Mouse (Mus musculus) layer of hippocampus, adult 8-10 months (tissue): Measurements from ENCODE around the gene Zfp970. TPM values are rescaled to one million over a fixed set of nuclear protein-coding genes. Genes with fewer than 3 reads are reported as not detected.
A peak's percentile ranks its signal among the peaks of the same experiment; 100 is the strongest.
"Not testable (repeated sequence)": the region's sequence is repeated elsewhere in the genome, so short reads cannot be mapped to it uniquely, and the experiment has no call there.

Experiments used
- DNase-seq, 2 experiments: peaks; one replicate each; pipeline ENCODE4 v3.0.0; 2022; ENCODE audit warnings: low spot score in 2 of 2
- total RNA-seq, 4 experiments: library from RNA; stranded (reverse); gene quantifications; 2 replicates each; pipeline ENCODE4 v1.2.4; 2022

Zfp970 gene
- 10 to 100 TPM; 35.7 to 50.1 (median 43.8) TPM for total RNA-seq

DNA sequence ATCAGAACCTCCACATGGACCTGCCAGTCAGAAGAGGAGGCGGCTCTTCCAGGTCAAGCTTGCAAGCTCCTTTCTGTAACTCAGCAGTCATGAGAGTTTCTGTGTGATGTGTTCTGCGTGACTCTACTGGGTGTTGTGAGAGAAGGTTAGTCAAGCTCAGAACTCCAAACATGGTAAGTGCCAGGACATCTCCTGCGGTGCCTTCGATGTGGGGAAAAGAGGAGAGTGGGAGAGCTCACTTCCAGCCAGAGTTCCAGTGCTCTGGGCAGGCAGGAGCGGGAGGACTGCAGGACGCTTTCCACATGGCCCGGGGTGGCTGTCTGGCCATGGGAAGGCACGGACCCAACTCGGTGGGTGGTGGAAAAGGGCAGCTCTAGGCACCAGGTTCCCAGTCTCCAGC lies at the start of gene Zfp970:
Gene Zfp970 (plus strand): TSS at position 58 of the 400 bp plus-strand sequence.
- peak in 1 of 2 experiments; percentile 9 for DNase-seq

- DNase-seq: not testable (repeated sequence)
Measured at GRCm38 (mm10) chr2:177468222-177468621, 3.7 kb downstream of the Zfp970 start.

GRCm38 (mm10) chr2:177472261-177472660 lies 7.7 kb downstream of the Zfp970 start:
- DNase-seq: not testable (repeated sequence)

- not testable (repeated sequence) for DNase-seq
Measured at GRCm38 (mm10) chr2:177481971-177482370, 17.4 kb downstream of the Zfp970 start.

DNA sequence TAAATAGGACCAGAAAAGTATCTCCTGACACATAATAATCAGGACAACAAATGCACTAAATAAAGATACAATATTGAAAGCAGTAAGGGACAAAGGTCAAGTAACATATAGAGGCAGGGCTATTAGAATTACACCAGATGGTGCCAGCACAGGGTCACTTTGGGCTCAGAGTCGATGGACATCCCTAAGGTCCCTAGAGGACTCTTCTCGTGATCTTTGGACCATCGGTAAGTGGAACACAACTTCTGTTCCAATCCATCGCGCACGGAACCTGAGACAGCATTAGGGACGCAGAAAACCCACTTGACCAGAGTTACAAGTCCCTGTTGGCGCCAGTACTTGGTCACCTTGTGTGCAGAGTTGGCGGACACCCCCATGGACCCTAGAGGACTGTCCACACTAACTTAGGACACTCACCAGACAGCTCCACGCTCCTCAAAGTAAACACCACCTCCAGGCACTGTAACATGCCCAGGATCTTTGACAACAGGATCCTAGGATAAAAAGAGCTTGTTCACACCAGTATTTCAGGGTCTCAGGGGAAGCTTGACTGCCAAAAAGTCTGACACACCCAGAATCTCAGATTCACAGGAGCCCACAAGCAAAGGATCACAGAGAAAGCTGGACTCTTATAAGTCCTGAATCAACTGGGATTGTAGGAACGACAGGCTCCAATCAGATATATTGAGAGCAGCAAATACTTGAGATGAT lies 18.9 kb downstream of the Zfp970 start:
- not testable (repeated sequence) for DNase-seq

DNA sequence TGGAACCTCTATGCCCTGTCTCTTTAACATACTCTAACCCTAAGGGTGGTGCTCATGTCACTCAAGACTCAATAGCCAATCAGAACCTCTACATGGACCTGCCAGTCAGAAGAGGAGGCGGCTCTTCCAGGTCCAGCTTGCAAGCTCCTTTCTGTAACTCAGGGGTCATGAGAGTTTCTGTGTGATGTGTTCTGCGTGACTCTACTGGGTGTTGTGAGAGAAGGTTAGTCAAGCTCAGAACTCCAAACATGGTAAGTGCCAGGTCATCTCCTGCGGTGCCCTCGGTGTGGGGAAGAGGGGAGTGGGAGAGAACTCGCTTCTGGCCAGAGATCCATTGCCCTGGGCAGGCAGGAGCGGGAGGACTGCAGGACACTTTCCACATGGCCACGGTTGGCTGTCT lies 33.5 kb downstream of the Zfp970 start, which contains the start of gene Gm14403:
Gene Gm14403 (plus strand): TSS at position 149 of the 400 bp plus-strand sequence.
- not testable (repeated sequence) for DNase-seq

DNA sequence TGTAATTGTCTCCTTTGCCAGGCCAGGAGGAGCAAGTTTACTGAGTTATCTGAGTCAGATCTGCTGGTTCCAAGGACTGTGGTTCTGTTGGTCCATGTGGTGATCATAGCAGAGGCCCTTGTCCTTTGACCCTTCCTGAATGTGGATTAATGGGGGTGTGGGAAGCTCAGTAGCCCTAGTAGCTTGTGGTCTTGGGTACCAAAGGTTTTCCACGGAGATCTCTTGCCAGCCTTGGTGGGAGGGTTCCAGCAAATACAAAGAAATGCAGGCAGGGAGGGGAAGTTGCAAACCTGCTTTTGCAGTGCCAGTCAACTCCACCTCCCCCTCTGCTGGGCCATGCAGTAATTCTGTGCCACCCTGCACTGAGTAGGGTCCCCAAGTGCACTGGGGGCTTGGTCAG lies 34.6 kb downstream of the Zfp970 start:
- DNase-seq: not testable (repeated sequence)

GRCm38 (mm10) chr2:177505211-177505719 lies 40.7 kb downstream of the Zfp970 start:
- not testable (repeated sequence) for DNase-seq

DNA sequence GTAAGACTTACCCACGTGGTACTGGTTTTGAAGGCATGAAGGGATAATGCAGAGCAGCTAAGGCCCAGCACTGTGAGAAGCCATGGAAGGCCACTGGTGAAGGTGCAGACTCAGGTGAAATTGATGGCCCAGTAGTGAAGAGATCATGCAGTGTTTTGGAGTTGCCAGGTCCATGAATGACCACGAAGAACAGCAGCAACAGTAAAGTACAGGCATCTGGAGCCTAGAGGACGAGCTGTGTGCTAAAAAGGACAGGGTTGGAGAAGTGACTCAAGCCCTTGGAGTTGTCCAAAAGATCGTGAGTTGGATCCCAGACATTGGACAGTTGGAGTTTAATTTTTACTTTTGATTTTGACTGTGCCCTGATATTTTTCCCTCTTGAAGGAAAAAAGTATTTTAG lies 46.8 kb downstream of the Zfp970 start:
- DNase-seq: not testable (repeated sequence)

DNA sequence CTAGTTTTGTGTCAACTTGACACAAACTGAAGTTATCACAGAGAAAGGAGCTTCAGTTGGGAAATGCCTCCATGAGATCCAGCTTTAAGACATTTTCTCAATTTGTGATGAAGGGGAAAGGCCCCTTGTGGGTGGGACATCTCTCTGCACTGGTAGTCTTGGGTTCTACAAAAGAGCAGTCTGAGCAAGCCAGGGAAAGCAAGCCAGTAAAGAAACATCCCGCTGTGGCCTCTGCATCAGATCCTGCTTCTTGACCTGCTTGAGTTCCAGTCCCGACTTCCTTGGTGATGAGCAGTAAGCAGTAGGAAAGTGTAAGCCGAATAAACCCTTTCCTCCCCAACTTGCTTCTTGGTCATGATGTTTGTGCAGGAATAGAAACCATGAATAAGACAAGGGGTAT lies 47.4 kb downstream of the Zfp970 start:
- not testable (repeated sequence) for DNase-seq

GRCm38 (mm10) chr2:177513991-177514479 lies 49.5 kb downstream of the Zfp970 start:
- DNase-seq: not testable (repeated sequence)

- not testable (repeated sequence) for DNase-seq
Measured at GRCm38 (mm10) chr2:177517746-177518145, 53.2 kb downstream of the Zfp970 start.

- not testable (repeated sequence) for DNase-seq
Measured at GRCm38 (mm10) chr2:177518354-177518753, 53.8 kb downstream of the Zfp970 start.

DNA sequence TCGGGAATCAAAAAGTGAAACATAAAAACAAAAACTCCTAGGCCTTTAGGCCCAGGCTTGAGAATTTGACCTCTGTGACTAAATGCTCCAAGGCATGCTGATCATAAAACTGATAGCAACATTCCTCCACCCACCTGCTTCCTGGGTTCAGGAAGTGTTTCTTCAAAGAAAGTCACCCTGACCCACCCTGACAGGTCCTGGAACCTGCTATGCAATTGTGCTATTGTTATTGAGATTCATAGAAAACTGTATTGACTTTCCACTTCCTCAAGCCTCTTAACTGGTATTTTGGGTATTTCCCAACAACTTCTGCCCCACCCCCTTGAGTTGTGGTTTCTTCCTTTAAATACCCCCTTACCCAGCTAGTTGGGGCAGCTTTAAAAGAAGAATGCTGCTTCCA lies 54.4 kb downstream of the Zfp970 start:
- not testable (repeated sequence) for DNase-seq

- no peak for DNase-seq
Measured at GRCm38 (mm10) chr2:177520035-177520434, 55.5 kb downstream of the Zfp970 start.

- DNase-seq: no peak
Measured at GRCm38 (mm10) chr2:177523061-177523460, 58.5 kb downstream of the Zfp970 start.

DNA sequence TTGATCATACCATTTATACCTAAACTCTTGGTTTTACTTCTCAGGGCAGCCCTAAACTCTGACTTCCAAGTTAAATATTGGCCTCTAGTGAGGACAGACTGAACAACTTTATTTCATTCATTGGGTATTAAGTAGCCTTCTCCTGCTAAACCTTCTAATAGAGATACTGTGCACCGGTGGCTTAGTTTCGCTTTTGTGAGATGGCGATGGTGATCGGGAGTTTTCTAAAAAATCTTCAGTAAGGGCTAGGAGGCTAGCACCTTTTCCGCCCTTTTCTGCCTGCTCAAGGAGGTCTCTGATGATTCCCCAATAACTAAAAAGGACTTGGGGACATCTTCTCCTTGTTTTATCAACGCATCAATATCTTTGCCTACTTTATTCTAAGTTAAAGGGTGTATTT lies 59.1 kb downstream of the Zfp970 start:
- not testable (repeated sequence) for DNase-seq

DNA sequence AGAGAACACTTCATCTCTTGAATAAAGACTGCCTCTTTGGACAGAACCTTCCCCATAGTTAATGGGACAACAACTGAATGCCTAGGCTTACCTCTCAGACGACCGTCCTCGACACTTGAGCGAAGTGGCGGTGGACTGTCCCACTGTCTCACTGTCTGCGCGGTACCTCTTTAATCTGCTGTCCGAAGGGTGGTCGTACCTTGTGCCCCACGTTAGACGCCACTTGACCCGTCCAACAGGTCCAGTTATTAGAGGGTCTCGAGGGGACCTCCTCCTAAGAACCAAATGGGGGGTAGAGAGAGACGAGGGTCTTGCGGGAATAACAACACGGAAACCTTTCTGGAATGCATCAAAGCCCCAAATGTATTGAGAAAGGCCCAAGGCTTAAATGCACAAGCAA lies 59.6 kb downstream of the Zfp970 start:
- DNase-seq: not testable (repeated sequence)
